Mouse (Mus musculus): ENCODE data around the gene Gm49358.

The Gm49358 gene

DNA sequence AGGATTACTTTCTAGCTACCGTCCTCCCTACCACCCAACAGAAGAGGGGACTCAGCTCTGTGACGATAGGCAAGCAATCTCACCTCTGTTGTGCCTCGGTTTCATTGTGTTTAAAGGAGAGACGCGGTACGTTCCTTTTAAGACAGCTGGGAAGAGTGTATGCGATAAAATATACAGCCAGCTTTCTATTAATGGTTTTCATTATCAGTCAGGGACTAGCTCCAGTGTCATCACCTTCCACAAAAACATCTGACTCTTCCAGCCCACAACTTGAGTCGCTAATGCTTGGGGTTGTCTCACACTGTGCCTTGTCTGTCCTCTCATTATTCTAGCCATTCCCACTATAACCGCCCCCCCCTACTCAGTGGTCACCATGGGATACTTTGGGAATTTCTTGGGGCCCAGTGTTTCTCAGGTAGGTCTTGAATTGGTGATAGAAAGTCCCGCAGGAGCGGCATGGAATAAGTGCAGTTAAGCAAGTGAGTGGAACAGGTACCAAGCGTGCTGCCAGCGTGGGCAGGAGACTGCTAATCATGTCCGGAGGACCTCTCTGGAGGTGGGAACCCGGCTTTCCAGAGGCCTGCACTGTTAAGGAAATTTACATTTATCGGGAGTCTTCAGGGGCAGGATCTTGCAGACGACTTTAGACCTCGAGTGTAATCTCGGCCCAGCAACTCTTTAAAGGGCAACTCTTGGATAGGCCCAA is 14.0 kb downstream of the Gm49358 start:
- DNase-seq (ENCODE audit: extremely low read depth, low read depth), result peak; percentile 45

DNA sequence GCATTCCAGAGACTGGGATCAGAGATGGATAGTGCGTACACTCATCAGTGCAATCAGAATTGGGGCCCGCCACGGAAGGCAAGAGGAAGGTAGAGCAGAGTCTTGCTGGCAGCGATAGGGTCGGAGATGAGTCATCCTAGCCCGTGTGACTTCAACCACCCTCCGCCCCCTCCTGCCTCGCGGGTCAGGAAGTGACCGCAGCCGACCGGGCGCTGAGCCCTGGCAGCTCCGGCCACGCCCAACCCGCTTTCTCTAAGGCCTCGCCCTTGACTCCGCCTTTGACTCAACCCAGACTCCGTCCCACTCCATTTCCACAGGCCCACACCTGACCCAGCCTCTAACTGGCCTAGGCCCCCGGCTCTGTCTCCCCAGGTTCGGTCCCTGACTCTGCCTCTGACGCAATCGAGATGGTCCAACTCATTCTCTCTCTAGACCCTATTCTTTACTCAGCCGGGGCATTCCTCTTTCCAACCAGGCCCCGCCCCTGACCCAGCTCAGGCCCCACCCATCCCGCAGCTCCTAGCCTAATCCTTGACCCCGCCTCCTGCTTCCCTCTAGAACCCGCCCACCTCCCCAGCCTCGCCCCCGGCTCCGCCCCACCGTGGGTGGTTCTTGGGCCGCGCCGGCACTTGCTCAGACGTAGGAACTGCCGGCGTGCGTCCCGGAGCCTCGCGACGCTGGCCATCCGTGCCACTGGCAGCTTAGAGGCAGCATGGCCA is 14.8 kb downstream of the Gm49358 start, which contains the start of gene Nt5dc3:
TSS of gene Nt5dc3 (plus strand) at position 608 of the 719 bp plus-strand sequence.
- DNase-seq (ENCODE audit: extremely low read depth, low read depth), result peak; percentile 85

DNA sequence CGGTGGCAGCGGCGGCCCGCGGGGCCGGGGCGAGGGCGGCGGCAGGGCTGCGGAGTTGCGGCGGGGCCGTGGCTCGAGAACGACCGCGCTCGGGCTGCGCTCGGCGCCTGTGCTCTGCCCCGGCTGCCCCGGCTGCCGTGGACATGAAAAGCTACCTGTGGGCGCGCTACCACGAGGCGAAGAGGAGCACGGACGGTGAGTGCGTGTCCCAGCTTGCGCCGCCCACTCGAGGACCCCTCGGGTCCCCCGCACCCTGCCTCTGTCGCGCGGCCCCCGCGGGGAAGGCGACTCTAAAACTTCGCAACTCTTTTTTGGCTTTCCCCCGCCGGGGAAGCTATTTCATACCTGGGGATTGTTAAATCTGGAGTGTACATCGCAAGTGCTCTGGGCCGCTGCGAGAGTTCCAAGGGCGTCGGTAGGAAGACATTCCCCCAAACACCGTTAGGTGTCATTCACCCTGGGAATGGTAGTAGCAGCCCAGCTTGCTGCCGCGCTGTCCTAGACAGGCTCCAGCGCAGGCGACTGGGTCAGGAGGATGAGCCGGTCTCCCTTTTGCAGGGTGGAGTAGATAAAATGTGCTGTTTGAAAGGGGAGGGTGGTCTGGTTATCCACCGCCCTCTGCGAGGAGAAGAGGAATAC is 15.5 kb downstream of the Gm49358 start:
- no peak for DNase-seq (ENCODE audit: extremely low read depth, low read depth)

DNA sequence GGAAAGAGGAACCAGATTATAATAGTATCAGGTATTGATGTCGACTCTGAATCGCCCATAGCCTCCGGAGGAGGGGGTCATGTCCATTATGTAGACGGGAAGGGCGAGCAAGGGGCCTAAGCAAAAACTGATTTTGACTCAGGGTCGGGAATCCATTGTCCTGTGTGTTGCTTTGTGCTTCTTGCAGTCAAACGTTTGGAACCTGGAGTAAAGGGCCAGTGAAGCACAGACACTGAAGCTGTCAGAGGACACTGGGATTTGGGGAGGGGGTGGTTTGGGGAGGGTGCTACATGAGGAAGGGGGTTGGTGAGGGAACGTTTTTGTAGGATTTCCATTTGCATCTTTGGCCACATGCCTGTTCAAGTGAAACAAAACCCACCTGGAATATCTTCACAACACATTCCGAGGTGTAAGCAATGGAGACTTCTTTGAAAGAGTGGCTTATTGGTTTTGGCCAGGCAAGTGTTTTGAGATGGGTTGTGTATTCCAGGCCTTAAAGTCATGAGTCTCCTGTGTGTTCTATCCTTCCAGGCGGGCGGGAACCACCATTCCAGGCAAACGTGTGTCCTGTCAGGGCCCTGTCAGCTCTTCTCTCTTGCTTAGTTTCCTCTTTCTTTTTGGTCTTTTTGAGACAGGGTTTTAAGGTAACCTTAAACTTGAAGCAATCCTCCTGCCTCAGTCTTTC is 16.2 kb downstream of the Gm49358 start:
- DNase-seq (ENCODE audit: extremely low read depth, low read depth), result no peak

DNA sequence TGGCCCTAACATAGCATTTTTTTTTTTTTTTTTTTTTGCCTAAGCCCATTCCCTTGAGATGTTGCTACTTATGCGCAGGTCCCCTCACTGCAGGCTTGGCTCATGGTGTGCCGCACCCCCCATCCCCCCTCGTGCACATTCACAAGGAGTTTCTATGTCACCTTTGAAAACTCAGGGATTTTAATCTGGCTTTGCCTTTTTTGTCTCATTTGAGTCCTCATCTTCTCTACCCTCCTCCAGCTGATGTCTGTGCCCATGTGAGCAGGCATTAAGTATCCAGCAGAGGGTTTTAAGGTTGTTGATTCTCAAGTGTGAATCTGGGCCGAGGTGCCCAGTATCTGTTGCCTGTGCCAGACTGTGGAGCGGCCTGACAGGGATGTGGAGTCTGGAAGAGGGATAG is 17.9 kb downstream of the Gm49358 start:
- no peak for DNase-seq (ENCODE audit: extremely low read depth, low read depth)

DNA sequence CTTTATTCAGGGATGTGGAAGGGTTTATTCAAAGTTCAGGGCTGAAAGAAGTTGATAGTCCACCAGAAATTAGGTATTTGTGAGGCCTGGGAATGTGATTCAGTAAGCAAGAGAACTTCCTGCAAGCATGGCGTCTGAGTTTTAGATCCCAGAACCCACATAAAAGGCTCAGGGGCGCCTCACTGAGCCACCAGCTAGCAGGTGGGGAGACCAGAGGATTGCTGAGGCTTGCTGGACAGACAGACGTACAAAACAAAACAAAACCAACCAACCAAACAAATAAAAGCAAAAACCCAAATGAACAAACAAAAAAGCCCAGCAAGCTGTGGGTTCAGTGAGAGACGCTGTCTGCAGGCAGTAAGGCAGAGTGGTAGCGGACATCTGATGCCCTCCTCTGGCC is 18.9 kb downstream of the Gm49358 start:
- no peak for DNase-seq (ENCODE audit: extremely low read depth, low read depth)

DNA sequence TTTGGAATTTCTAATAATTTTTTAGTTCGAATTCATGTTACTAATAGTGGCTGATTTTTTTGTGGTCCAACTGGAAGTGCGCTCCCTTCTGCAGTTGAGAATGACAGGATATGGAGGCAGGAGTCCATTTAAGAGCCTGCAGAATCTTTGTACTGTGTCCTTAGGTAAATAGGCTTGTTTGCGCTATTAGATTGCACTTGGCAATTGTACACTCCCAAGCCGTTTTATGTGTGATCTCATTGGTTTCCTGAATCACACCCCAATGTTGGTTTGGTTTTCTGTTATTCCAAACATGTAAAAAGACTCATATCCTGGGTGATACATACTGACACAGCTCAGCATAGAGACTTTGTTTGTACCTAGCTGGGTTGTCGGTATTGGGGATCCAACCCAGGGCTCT is 19.8 kb downstream of the Gm49358 start:
- no peak for DNase-seq (ENCODE audit: extremely low read depth, low read depth)

DNA sequence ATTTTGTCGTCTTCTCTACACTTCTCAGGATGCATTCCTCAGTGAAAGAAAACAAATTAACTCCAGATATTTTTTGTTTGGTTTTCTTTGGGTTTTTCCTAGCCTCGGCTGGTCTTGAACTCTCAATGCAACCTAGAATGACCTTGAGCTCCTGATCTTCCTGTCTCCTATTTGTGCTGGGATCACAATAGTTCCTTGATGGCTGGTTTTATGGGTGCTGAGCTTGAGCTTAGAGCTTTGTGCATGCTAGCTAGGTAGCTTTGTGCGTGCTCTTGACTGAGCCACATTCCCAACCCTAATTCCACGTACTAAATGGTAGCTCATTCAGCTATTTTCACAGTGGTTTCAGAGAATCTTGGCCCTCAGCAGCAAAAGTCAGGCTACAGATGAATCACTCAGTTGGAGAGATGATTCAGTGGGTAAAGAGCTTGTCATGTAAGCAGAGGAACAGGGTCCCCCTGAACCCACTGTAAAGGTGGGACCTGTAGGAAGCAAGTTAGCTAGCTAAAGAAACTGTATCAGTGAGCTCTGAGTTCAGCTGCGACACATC is 20.4 kb downstream of the Gm49358 start:
- DNase-seq (ENCODE audit: extremely low read depth, low read depth), result no peak

DNA sequence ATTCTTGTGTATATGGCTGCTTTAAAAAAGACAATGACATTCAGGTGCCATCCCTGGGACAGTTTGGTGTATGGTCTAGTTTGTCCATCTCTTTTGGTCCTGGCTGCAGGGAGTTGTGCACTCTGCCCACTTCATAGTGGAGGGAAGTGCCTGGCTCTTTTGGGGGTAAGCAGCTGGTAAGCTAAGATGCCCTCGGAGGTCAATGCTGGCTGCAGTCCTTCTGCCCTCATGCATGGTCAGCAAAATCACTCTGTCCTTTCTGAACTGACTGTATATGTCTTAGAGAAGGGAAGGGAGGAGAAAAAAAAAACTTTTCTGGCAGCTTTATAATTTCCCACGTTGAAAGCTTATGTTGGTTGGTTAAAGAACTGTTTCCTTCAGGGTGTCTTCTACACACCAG is 21.6 kb downstream of the Gm49358 start:
- no peak for DNase-seq (ENCODE audit: extremely low read depth, low read depth)

DNA sequence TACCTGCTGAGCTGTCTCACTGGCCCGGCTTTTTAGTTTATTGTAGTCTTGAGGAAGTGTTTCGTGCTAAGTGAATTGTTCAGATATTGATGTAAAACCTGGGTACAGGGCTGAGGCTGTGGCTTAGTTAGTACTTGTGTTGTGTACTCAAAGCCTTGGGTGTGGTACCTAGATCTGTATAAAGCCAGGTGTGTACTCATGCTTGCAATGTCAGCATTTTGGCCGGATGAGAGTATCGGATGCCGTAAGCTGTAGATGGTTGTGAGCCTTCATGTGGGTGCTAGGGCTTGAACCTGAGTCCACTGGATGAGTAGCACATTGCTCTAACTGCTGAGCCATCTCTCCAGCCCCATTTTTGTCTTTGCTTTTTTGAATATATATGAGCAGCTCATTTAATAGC is 22.3 kb downstream of the Gm49358 start:
- no peak for DNase-seq (ENCODE audit: extremely low read depth, low read depth)

DNA sequence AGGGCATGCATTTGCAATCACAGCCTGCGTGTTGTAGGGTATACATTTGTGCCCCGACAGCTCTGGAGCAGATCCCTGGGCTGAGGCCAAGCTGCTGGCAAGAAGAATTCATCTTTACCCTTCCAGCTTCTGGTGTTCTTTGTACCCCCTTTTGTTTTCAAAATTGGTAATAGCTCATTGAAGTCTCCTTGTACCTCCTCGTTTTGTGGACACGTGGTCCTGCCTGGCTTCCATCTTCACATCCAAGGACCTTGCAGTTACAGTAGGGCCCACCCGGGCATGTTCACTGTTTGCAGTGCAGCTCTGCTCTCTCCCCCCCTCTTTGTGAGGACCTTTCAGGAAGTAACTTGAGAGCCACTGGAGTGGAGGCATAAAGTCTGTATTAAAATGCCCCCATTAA is 24.4 kb downstream of the Gm49358 start:
- no peak for DNase-seq (ENCODE audit: extremely low read depth, low read depth)

DNA sequence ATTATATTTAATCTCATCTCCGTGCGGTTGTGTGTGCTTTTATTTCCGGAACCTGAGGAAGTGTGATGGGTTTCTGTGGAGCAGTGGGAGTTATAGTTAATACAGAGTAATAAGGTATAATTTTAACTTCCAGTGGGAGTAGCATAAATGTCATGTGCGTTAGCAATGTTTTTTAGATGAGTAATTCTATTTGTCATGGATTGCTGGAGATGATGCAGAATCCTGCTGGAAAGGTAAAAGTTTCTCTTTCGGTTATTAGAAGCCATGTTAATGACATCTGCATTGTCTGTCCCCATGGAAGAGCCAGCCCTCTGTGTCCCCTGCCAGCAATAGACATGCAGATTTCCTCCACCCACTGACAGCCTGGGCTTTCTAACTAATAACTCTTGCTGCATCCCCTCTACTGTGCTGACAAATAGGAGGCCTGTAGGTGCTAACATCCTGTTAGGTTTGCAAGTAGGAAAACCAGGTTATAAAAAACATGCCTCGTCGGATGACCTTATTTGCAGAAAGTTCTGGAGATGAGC is 25.4 kb downstream of the Gm49358 start:
- no peak for DNase-seq (ENCODE audit: extremely low read depth, low read depth)

DNA sequence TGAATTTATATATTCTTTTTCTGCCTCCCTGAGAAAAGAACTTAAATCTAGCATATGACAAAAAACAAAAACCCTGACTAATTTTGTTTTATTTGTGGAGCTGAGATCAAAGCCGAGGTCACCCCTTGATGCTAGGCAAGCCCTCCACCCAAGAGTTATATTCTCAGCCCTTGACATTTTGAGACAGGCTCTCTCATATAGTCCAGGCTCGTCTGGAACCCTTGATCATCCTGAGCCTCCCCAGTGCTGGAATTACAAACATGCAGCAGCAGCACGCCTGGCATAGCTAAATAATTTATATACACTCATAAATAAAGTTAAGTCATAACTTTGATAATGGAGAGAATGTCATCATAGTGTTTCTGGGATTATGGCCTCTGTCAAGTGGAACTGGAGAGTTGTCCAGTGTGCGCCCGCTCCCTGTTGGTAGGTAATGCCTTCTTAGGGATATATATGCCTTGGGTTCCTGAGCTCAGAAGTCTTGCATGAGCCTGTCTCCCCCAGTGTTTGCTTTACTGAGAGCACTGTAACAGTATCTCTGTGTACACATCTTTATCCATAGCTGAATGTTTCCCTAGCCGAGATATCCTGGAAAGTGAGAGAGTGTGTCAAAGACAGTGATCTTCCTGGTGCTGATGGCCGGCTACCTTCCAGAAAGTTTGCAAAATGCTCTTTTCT is 27.9 kb downstream of the Gm49358 start:
- no peak for DNase-seq (ENCODE audit: extremely low read depth, low read depth)

DNA sequence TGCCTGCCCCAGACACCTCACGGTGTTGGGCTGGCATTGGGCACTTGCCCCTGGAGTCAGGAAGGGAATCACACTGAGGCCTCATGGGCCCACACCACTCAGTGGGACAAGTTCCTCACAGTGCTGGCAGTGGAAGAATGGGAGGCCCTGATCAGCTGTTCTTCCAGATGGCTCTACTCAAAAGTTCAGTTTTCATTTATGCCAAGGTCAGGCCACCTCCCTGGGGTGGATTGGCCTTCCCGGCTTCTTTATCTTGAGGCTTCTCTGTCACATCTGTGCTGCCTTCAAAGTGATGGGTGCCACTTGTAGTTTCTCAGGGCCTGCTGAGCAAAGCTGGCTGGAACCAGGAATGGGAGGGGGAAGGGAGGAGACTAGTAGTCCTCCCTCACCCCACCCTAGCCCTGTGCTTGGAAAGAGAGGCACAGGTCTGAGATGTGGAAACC is 29.8 kb downstream of the Gm49358 start:
- DNase-seq (ENCODE audit: extremely low read depth, low read depth), result no peak

DNA sequence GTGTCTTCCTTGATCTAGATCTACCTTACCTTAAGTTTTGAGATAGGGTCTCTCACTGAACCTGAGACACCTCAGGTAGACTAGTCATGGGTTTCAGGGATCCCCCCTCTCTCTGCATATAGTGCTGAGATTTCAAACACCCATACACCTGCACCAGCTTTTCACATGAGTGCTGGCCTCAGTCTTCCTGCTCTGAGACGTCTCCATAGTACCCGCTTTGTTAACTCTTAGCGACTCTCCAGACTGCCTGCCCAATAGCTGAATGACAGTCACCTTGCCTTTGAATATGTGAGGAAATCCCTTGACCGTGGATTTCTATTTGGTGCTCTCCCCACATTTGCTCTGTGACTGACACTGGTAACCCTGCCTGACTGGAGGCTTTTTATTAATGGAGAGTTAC is 30.4 kb downstream of the Gm49358 start:
- DNase-seq (ENCODE audit: extremely low read depth, low read depth), result no peak

DNA sequence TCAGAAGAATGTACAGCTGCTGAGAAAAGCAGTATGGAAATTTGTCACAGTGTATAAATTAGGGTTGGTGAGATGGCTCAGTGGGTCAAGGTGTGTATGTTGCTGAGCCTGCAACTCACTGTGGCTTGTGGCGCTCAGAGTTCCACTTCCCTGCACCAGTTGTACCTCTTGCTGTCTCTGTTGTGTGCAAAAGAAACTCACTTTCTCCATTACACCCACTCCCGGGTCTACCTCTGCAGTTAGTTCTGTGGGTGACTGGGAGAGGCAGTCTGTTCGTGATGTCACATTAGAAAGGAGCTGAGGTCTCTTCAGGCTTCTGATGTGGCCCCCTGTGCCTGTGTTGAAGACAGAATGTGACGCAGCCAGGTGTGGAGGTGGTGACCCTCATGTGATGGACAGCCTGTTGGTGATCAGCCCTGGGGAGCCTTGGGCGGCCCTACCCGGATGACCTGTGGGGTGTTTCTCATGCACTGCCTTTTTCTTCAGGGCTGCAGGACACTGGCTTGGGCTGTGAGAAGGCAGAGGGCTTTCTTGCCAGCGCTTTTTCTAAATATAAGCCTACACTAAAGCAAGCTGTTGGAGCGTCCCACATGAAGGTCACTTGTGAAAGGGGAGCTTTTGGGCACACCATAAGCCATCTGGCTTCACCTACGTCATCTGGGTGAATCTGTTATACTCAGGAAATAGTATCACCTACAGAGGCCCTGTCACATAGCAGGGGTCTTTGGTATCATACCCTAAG is 31.2 kb downstream of the Gm49358 start:
- no peak for DNase-seq (ENCODE audit: extremely low read depth, low read depth)

DNA sequence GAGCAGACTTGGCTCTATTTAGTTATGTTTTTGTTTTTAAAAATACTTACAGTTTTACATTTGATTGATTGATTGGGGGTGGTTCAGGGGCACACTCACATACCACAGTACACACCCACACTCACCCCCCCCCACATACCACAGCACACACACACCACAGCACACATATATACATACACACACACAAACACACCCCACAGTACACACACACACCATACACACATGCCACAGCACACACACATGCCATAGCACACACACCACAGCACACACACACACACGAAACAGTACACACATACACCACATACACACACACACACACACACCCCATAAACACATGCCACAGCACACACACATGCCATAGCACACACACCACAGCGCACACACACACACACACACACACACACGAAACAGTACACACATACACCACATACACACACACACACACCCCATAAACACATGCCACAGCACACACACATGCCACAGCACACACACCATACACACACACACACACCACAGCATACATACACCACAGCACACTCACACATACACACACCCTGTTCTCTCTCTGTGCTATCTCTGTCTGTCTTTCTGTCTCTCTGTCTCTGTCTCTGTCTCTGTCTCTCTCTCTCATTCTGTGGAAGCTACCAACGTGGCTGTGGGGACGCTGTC is 32.4 kb downstream of the Gm49358 start:
- DNase-seq (ENCODE audit: extremely low read depth, low read depth), result no peak

DNA sequence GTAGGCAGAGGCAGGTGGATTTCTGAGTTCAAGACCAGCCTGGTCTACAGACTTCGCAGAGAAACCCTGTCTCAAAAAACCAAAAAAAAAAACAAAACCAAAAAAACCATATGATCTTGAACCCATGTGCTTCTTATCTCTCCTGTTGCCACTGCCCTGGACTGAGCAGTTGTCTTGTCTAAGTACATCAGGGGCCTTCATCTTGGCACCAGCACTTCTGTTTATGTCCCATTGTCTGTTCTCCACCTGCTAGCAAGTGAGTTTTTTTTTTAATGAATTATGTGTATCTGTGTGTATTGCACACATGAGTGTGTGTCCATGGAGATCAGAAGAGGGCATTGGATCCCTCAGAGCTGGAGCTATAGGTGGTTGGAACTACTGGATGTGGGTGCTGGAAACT is 43.6 kb downstream of the Gm49358 start:
- DNase-seq (ENCODE audit: extremely low read depth, low read depth), result no peak

DNA sequence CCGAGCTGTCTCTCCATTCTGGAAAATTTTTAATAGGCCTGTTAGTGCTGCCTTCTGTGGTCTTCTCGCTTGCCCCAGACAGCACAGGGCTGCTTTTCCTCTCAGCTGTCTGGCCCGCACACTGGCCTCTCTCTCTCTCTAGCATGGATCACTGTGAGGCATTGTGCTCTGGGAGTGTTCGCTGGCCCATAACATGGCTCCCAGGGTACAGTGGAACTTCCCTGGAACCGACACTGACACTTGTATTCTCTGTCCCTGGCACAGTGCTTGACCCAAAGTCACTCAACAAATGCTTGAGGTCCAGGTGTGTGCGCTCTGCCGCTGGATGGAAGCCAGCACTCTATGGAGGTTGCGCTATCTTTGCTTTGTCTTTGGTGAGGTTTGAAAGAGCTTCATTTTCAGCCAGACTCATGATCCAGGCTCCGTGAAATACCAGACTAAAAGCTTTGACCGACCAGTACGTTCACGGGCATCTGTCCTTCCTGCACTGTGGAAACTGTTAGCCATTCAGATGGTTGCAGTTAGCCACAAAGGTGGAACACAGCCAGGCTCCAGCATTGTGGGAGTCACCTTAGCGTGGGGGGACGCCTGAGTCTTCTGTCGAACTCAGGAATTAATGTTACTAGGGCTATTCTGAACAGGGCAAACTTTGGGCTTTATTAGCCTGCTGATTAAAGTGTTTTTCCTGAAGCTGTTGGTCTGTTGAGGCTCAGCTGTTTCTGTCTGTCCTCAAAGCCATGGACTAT is 44.4 kb downstream of the Gm49358 start:
- DNase-seq (ENCODE audit: extremely low read depth, low read depth), result no peak

Measured in MEL-GATA-1-ER (cell line).